Mouse (Mus musculus) neural tube, embryonic 15.5 days (tissue): ENCODE results near the gene Vtn. TPM values are rescaled to one million over a fixed set of nuclear protein-coding genes. Genes with fewer than 3 reads are reported as not detected.
A peak's percentile ranks its signal among the peaks of the same experiment; 100 is the strongest.

Source experiments
- ATAC-seq: fragments of 200-750 bp; cut with Nextera tagmentation; 2 replicates; pipeline ENCODE4 v1.8.0; 2017; ENCODE audit warnings: mild to moderate bottlenecking, moderate TSS enrichment, moderate library complexity; ENCODE audit not compliant: low FRiP score
- H3K27ac ChIP-seq: fragments of 300-500 bp; sonication (generic); replicated peaks from 2 replicates; pipeline ENCODE4 v1.5.1; 2015; ENCODE audit warnings: mild to moderate bottlenecking, inconsistent platforms
- H3K27me3 ChIP-seq: fragments of 300-500 bp; sonication (generic); replicated peaks from 2 replicates; pipeline ENCODE4 v1.6.1; 2015; ENCODE audit warnings: inconsistent platforms
- H3K36me3 ChIP-seq: fragments of 300-500 bp; sonication (generic); 2 replicates; pipeline ENCODE4 v1.6.1; 2015; ENCODE audit warnings: inconsistent platforms
- H3K4me1 ChIP-seq: fragments of 300-500 bp; sonication (generic); 2 replicates; pipeline ENCODE4 v1.6.1; 2015; ENCODE audit warnings: inconsistent platforms
- H3K4me2 ChIP-seq: fragments of 300-500 bp; sonication (generic); 2 replicates; pipeline ENCODE4 v1.6.1; 2015; ENCODE audit warnings: inconsistent platforms, mild to moderate bottlenecking, moderate library complexity
- H3K4me3 ChIP-seq: fragments of 300-500 bp; sonication (generic); replicated peaks from 2 replicates; pipeline ENCODE4 v1.5.1; 2015; ENCODE audit warnings: mild to moderate bottlenecking, inconsistent platforms
- H3K9ac ChIP-seq: fragments of 300-500 bp; sonication (generic); replicated peaks from 2 replicates; pipeline ENCODE4 v1.6.1; 2015; ENCODE audit warnings: mild to moderate bottlenecking, inconsistent platforms
- H3K9me3 ChIP-seq: fragments of 300-500 bp; sonication (generic); replicated peaks from 2 replicates; pipeline ENCODE4 v1.6.1; 2016; ENCODE audit warnings: inconsistent platforms
- WGBS: fragments of 180-500 bp; shearing (Covaris S2); methylation state at CpG from one replicate; pipeline ENCODE4 v1.1.7; 2015; ENCODE audit warnings: mixed read lengths; 5-methylcytosine and 5-hydroxymethylcytosine counted together
- polyA plus RNA-seq: library from polyadenylated mRNA; unstranded; fragments of >200 nt; fragmentation: Nextera tagmentation; extraction: Ambion mirVana; gene quantifications from 2 replicates; pipeline ENCODE4 v1.2.1, GENCODE M21; 2015

Gene Vtn
- polyA plus RNA-seq, 1 experiment from 2014 or later, result 156 TPM

DNA sequence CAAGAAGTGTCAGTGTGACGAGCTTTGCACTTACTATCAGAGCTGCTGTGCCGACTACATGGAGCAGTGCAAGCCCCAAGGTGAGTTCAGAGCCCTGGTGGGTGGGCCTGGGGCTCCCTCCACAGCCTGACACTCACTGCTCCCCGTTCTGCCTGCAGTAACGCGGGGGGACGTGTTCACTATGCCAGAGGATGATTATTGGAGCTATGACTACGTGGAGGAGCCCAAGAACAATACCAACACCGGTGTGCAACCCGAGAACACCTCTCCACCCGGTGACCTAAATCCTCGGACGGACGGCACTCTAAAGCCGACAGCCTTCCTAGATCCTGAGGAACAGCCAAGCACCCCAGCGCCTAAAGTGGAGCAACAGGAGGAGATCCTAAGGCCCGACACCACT lies 652 bp downstream of the Vtn start:
- Histone ChIP-seq H3K4me3 (peak overlapping the region; percentile 10; the same call in 1 of the 2 replicates), H3K4me2 (peak overlapping the region; percentile 0; the same call in 1 of the 2 replicates), H3K9me3 (no peaks in the 10 kb centered on the region), H3K27me3 (peaks cover 19% of the 10 kb centered on the region), H3K27ac (0 out of 2 replicates have a peak overlapping the region, but pooled peaks have one; percentile 45), H3K9ac (no peak overlapping the region), H3K36me3 (no peaks in the 10 kb centered on the region), H3K4me1 (peaks cover 33% of the 10 kb centered on the region)
- 56% methylated on average over 16 of the region's 16 CpGs for WGBS
- ATAC-seq, result no peak

DNA sequence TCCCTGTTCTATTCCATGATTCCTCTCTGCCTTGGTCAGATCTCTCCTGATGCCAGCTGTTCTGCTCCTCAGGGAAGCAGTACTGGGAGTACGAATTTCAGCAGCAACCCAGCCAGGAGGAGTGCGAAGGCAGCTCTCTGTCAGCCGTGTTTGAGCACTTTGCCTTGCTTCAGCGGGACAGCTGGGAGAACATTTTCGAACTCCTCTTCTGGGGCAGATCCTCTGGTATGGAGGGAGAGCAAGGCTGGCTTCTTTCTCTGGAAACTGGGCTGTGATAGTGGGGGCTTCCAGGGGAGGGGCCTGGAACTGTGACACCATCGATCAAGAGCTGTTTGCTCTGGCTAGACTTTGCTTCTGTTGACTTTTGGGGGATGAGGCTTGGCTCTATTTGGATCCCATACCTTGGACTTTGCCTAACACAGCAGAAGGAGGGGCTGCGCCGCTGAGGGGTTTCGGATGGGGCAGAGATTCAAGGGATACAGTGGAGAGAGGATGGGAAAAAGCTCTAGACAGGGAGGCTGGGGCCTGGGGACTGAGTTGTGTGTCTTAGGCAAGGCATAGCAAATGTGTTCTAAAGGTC lies 1.8 kb downstream of the Vtn start:
- Histone ChIP-seq H3K4me2 (peak overlapping the region; percentile 15), H3K27ac (no peak overlapping the region), H3K4me3 (peak overlapping the region; percentile 14), H3K9ac (no peak overlapping the region), H3K9me3 (no peaks in the 10 kb centered on the region), H3K27me3 (peaks cover 19% of the 10 kb centered on the region), H3K36me3 (peaks cover 4% of the 10 kb centered on the region), H3K4me1 (peaks cover 21% of the 10 kb centered on the region)
- 80% methylated on average over 9 of the region's 9 CpGs for WGBS
- no peak for ATAC-seq

- no peak for ATAC-seq
- Histone ChIP-seq H3K36me3 (peaks cover 13% of the 10 kb centered on the region), H3K9me3 (no peaks in the 10 kb centered on the region), H3K4me3 (no peak overlapping the region), H3K4me1 (peaks cover 13% of the 10 kb centered on the region), H3K9ac (no peak overlapping the region), H3K4me2 (no peak overlapping the region), H3K27ac (no peak overlapping the region), H3K27me3 (peaks cover 19% of the 10 kb centered on the region)
- 87% methylated on average over 20 of the region's 20 CpGs for WGBS
Measured at GRCm38 (mm10) chr11:78501529-78501928, 2.6 kb downstream of the Vtn start.

DNA sequence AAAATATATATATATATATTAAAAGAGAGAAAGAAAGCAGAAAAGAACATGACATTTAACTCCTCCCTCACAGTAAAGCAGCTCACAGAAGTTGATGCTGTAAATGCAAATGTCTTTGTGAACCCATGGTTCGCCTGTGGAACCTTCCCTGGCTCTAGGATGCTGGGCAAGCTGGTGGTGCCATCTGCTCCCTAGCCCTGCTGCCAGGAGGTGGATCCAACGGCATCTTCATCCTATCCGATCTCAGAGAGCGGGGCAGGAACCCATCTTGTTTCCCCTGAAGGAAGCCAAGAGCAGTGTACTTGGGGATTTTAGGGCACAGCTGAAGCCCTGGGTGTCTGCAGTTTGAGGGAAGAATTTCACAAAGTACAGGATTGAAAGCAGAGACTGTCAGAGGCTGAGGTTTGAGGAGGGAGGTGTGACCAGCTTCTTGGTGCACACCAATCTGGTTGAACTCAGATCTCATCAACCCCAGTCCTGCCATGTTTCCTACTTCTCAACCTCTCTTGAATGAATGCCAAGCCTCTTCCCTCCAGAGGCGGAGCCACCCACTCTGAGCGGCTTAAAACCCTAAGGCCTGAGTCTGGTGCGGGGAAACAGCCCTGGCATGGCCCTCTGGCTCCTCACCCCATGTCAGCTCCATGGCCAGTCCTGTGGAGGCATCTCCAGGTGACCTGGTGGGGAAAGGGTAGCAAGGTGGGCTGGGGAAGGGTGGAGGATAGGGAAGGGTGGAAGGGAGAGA lies 4.2 kb downstream of the Vtn start, which contains the start of gene Sebox:
Sebox (plus strand) TSS at position 539 of the 742 bp plus-strand sequence.
- H3K27ac ChIP-seq, result no peak within 1 kb of the TSS
- H3K4me1 ChIP-seq, result peaks cover 4% of the 10 kb centered on the region
- H3K36me3 ChIP-seq, result peaks cover 27% of the 10 kb centered on the region
- no peak for ATAC-seq
- no peak within 1 kb of the TSS for H3K9ac ChIP-seq
- WGBS, result 66% methylated on average over 7 of the region's 7 CpGs
- peaks cover 19% of the 10 kb centered on the region for H3K27me3 ChIP-seq
- no peak within 1 kb of the TSS for H3K4me3 ChIP-seq
- no peaks in the 10 kb centered on the region for H3K9me3 ChIP-seq
- no peak within 1 kb of the TSS for H3K4me2 ChIP-seq

DNA sequence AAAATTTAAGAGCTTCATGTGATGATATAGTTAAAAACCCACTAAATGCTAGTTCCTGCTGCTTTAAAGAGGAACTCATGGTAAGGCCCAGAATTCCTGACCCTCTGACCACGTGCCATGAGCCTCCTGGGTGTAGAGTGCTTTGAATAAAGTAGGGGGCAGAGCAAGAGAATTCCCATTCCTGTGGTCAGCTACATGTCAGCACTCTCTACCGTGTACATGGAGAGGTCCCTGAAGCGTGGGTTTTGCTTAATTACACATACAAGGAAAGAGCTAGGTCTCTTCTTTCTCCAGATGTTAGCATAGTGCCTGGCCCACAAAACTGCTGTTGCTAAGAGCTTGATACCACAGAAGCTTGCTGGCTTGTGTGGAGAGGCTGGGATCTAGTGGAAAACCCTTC lies 6.5 kb downstream of the Vtn start:
- H3K9me3 ChIP-seq, result no peaks in the 10 kb centered on the region
- H3K4me2 ChIP-seq, result no peak overlapping the region
- peaks cover 6% of the 10 kb centered on the region; the same call in 1 of the 2 replicates for H3K27me3 ChIP-seq
- H3K27ac ChIP-seq, result no peak overlapping the region
- H3K9ac ChIP-seq, result no peak overlapping the region
- no peak overlapping the region for H3K4me3 ChIP-seq
- 87% methylated on average over 3 of the region's 3 CpGs for WGBS
- ATAC-seq, result no peak
- no peaks in the 10 kb centered on the region for H3K4me1 ChIP-seq
- H3K36me3 ChIP-seq, result peaks cover 41% of the 10 kb centered on the region

DNA sequence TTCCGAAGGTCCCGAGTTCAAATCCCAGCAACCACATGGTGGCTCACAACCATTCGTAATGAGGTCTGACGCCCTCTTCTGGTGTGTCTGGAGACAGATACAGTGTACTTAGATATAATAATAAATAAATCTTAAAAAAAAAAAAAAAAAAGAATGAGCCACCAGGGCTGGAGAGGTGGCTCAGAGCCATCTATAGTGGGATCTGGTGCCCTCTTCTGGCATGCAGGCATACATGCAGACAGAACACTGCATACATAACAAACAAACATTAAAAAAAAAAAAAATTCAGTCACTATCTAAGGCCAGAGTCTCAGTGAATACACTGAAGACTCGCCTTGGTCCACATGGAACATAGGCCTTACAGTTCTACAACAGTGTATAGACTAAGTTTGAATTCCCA lies 10.3 kb downstream of the Vtn start:
- ATAC-seq, result no peak
- no peak overlapping the region for H3K4me3 ChIP-seq
- no peak overlapping the region for H3K9ac ChIP-seq
- peaks cover 18% of the 10 kb centered on the region for H3K4me1 ChIP-seq
- 88% methylated on average over 5 of the region's 5 CpGs for WGBS
- H3K9me3 ChIP-seq, result no peaks in the 10 kb centered on the region
- H3K27ac ChIP-seq, result no peak overlapping the region
- no peaks in the 10 kb centered on the region for H3K27me3 ChIP-seq
- H3K4me2 ChIP-seq, result no peak overlapping the region
- H3K36me3 ChIP-seq, result peaks cover 44% of the 10 kb centered on the region

DNA sequence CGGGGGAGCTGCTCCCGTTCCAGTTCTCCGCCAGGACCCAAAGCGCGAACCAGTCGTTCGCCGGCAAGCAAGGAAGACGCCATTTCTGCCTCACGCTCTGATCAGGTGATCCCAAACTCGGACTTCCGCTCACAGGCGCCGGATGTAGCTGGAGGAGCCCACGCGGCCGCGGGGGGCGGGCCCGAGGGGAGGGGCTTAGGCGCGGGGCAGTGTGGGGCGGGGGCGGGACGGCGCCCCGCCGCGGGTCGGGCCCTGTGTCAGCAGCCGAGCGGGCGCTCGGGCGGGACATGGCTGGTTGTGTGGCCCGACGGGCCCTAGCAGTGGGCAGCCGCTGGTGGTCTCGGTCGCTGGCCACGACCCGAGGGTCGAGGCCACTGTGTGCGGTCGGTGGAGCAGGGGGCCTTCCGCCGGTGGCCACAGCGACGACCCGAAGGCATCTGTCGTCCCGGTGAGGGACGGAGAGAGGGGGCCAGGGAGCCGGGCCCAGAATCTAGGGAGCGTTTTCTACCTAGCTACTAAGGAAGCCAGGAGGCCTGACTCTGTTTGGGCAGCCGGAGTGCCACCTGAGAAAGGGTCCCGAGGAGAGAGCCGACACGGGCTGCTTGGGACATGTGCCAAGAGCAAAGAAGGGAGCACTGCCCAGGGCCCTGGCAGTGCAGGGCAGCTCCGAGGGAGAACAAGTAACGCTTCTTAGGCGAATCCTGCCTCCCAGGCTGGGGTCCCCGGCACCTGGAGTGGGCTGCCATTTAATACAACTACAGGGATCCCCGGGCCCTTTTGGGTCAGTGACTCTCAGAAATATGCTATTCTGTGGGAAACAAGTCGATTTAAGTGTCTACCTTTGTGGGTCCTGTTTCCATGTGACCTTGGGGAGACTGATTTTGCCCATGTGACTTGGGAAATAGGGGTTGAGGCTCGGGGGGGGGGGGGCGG lies 13.4 kb downstream of the Vtn start, which contains the start of the genes Tmem199 and Poldip2:
Tmem199 (minus strand) TSS at position 148 of the 933 bp plus-strand sequence.
Poldip2 (plus strand) TSS at position 169 of the 933 bp plus-strand sequence.
- H3K4me3 ChIP-seq, result peak within 1 kb of the TSS; percentile 79
- H3K9me3 ChIP-seq, result no peaks in the 10 kb centered on the region
- H3K9ac ChIP-seq, result peak within 1 kb of the TSS; percentile 99
- peak; percentile 95 for ATAC-seq
- H3K27me3 ChIP-seq, result no peaks in the 10 kb centered on the region
- H3K4me1 ChIP-seq, result peaks cover 23% of the 10 kb centered on the region
- peak within 1 kb of the TSS; percentile 93 for H3K4me2 ChIP-seq
- peaks cover 52% of the 10 kb centered on the region for H3K36me3 ChIP-seq
- peak within 1 kb of the TSS; percentile 88 for H3K27ac ChIP-seq
- WGBS, result under 1% methylated on average over 63 of the region's 67 CpGs

- Histone ChIP-seq H3K36me3 (peaks cover 50% of the 10 kb centered on the region), H3K4me2 (peak overlapping the region; percentile 93), H3K4me3 (peak overlapping the region; percentile 79), H3K4me1 (peaks cover 23% of the 10 kb centered on the region), H3K27ac (no peak overlapping the region), H3K27me3 (no peaks in the 10 kb centered on the region), H3K9me3 (no peaks in the 10 kb centered on the region), H3K9ac (peak overlapping the region; percentile 99)
- whole genome bisulfite sequencing, result 74% methylated on average over 3 of the region's 3 CpGs
- ATAC-seq, result no peak
Measured at GRCm38 (mm10) chr11:78513106-78513790, 14.4 kb downstream of the Vtn start.

GRCm38 (mm10) chr11:78515549-78516325 lies 16.8 kb downstream of the Vtn start:
- Histone ChIP-seq H3K9ac (no peak overlapping the region), H3K27me3 (no peaks in the 10 kb centered on the region), H3K27ac (no peak overlapping the region), H3K4me2 (no peak overlapping the region), H3K4me3 (no peak overlapping the region), H3K36me3 (peaks cover 63% of the 10 kb centered on the region), H3K9me3 (no peaks in the 10 kb centered on the region), H3K4me1 (peaks cover 23% of the 10 kb centered on the region)
- ATAC-seq, result no peak
- 77% methylated on average over 2 of the region's 2 CpGs for WGBS

- H3K4me1 ChIP-seq, result peaks cover 5% of the 10 kb centered on the region; the same call in 1 of the 2 replicates
- H3K9me3 ChIP-seq, result no peaks in the 10 kb centered on the region
- no peak overlapping the region for H3K27ac ChIP-seq
- no peak overlapping the region for H3K4me3 ChIP-seq
- peaks cover 93% of the 10 kb centered on the region for H3K36me3 ChIP-seq
- H3K4me2 ChIP-seq, result no peak overlapping the region
- 91% methylated on average over 10 of the region's 10 CpGs for WGBS
- no peak overlapping the region for H3K9ac ChIP-seq
- ATAC-seq, result no peak
- H3K27me3 ChIP-seq, result no peaks in the 10 kb centered on the region
Measured at GRCm38 (mm10) chr11:78518931-78519330, 20.0 kb downstream of the Vtn start.
